28 mouse cellular contexts compared by ENCODE assay signal in genomic region chr1:128284157-128284690, GRCm38 (mm10). TPM values are rescaled to one million over a fixed set of nuclear protein-coding genes. Genes with fewer than 3 reads are reported as not detected.
"Had no signal": no experiment of that assay in that cellular context is flagged by ENCODE, and none has a peak within 500 bp of the region (broad histone marks: within the 10 kb centered on the region; RNA-seq: fewer than 3 reads in every experiment).

No protein-coding gene starts in this region.

- H3K4me3 ChIP-seq: gastrocnemius, adult 2 months; heart, adult 2 months; heart, embryonic 12.5 days; hindbrain, embryonic 10.5 days; hindbrain, embryonic 12.5 days; intestine, embryonic 15.5 days; limb, embryonic 13.5 days; limb, embryonic 15.5 days; liver, embryonic 13.5 days; liver, embryonic 15.5 days had no signal

- H3K4me1 ChIP-seq: heart, embryonic 12.5 days; hindbrain, embryonic 12.5 days; intestine, embryonic 15.5 days; limb, embryonic 13.5 days; limb, embryonic 15.5 days; liver, embryonic 13.5 days; liver, embryonic 15.5 days had no signal

- DNase-seq: gastrocnemius, adult 2 months; gastrocnemius, postnatal 10 days; gastrocnemius, postnatal 25 days; heart, adult 2 months; heart, postnatal 10 days; heart, postnatal 4 days; kidney, adult 18-20 months; kidney, adult 8-10 months; kidney, postnatal 14 days; kidney, postnatal 36 days; layer of hippocampus, adult 9-11 months; layer of hippocampus, postnatal 36 days; left cerebral cortex, postnatal 4 days; liver, embryonic 13.5 days had no signal

- H3K27ac ChIP-seq: gastrocnemius, adult 2 months; heart, adult 2 months; hindbrain, embryonic 10.5 days; hindbrain, embryonic 12.5 days; hindbrain, embryonic 14.5 days; intestine, embryonic 15.5 days; limb, embryonic 13.5 days; limb, embryonic 15.5 days; liver, embryonic 13.5 days; liver, embryonic 15.5 days had no signal

- H3K27me3 ChIP-seq: heart, embryonic 12.5 days; hindbrain, embryonic 12.5 days; intestine, embryonic 15.5 days; limb, embryonic 13.5 days; limb, embryonic 15.5 days; liver, embryonic 13.5 days; liver, embryonic 15.5 days had no signal

- H3K9me3 ChIP-seq: hindbrain, embryonic 10.5 days; hindbrain, embryonic 12.5 days; intestine, embryonic 15.5 days; limb, embryonic 13.5 days; limb, embryonic 15.5 days; liver, embryonic 13.5 days had no signal

- ATAC-seq: hindbrain, embryonic 16.5 days; inflammation-experienced regulatory T-cells, adult 6 months; intestine, embryonic 15.5 days; intestine, postnatal 0 days had no signal

- H3K4me2 ChIP-seq: heart, embryonic 12.5 days; hindbrain, embryonic 12.5 days; hindbrain, embryonic 14.5 days; intestine, embryonic 15.5 days; limb, embryonic 13.5 days; limb, embryonic 15.5 days; liver, embryonic 13.5 days; liver, embryonic 15.5 days had no signal

- H3K9ac ChIP-seq: heart, embryonic 12.5 days; hindbrain, embryonic 12.5 days; hindbrain, embryonic 14.5 days; intestine, embryonic 15.5 days; limb, embryonic 13.5 days; limb, embryonic 15.5 days; liver, embryonic 13.5 days; liver, embryonic 15.5 days had no signal

RNA-seq across cellular contexts. Expression of gene Lct, which starts 43.9 kb away (rescaled TPM):
- total RNA-seq: gastrocnemius, adult 2 months; gastrocnemius, postnatal 25 days; heart, adult 2 months; heart, postnatal 25 days; liver, adult 2 months had no signal
- polyA plus RNA-seq: heart, embryonic 16.5 days; liver, adult 2 months had no signal
